Mouse (Mus musculus) liver, postnatal 0 days (tissue): ENCODE results near the gene Mr1.

Experiments
- CTCF ChIP-seq: sonication (generic); IDR thresholded peaks from 2 replicates; pipeline ENCODE4 v1.5.1; 2016; ENCODE audit warnings: antibody characterized with exemption, low read depth
- EP300 ChIP-seq: IDR thresholded peaks from 2 replicates; pipeline ENCODE4 v1.6.1; 2016; ENCODE audit warnings: antibody characterized with exemption, low read depth, mild to moderate bottlenecking

DNA sequence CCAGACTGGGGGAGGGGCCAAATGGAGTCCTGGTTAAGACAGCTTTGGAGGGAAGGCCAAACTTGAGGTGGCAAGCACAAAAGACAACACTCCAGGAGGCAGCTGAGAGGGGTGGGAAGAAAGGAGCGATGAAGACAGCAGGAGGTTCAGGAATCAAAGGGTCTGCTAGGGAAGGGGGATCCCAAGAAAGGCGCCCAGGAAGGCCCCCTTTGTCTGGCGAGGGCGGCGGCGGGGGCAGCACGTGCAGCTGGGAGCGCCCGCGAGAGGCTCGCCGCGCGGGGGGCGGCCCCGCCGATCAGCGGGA lies 63.7 kb downstream of the Mr1 start:
- TF ChIP-seq CTCF, result no peak
- no peak for TF ChIP-seq EP300
